Mouse (Mus musculus) kidney, postnatal 14 days (tissue): Measurements from ENCODE around the gene Nepn.
"Not testable (repeated sequence)": the region's sequence is repeated elsewhere in the genome, so short reads cannot be mapped to it uniquely, and the experiment has no call there.

ENCODE experiments used
- DNase-seq: peaks from one replicate; pipeline ENCODE4 v3.0.0; 2022; ENCODE audit warnings: mixed read lengths

Gene Nepn

GRCm38 (mm10) chr10:52388922-52389430, at the start of gene Nepn:
Gene Nepn (plus strand): TSS chr10:52388972.
- no peak for DNase-seq

DNA sequence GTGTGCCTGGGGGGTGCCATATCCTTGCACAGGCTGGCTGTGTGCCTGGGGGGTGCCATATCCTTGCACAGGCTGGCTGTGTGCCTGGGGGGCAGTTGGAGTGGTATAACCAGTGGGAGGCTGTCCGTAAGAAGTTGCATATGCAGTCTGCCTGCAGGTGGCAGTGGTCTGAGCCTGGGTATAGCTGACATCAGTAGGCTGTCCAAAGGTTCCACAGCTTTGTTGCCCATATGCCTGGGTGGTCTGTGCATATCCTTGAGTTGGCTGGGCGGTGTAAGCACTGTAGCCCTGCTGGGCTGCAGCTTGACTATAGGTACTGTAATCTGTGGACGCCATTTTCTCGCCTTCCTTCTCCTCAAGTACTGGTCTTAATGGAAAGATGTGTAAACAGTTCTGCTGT, 45.4 kb upstream of the Nepn start:
- DNase-seq, result not testable (repeated sequence)

DNA sequence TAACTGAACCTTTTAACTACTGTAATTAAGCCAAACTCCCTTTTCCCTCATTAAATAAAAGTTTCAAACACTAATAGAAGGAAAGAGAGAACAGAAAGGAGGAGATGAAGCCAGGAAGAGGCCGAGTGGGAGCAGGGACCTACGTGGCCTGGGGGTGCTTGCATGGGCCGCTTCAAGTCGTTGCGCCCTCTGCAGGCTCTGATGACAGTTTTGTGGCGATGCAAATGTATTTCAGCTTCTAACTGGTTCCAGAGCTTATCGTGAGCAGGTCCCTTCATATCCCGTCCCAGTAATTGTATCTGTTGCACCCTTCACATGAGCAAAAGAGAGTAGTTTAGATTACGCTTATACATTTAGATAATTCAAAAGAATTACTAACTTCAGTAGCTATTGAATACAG, 35.6 kb upstream of the Nepn start:
- no peak for DNase-seq

DNA sequence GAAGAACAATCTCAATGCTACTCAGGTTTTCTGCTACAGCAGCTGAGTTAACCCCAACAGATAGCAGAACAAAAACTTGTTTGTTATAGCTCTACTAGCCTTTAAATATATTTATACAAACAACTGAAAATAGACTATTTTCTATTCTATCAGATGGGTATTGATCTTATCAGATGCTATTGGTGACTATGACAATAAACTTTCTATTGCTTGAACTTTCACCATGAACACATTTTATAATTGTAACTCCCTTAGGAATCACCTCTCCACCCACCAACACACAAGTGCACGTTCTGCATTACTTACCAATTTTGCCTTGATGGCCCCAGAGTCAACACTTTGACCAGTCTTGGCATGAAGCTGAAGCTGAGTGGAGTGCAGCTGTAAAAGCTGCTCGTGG, 30.3 kb upstream of the Nepn start, which contains the start of gene Gm26741:
TSS of gene Gm26741 (plus strand) at position 301 of the 400 bp plus-strand sequence.
- DNase-seq, result no peak

DNA sequence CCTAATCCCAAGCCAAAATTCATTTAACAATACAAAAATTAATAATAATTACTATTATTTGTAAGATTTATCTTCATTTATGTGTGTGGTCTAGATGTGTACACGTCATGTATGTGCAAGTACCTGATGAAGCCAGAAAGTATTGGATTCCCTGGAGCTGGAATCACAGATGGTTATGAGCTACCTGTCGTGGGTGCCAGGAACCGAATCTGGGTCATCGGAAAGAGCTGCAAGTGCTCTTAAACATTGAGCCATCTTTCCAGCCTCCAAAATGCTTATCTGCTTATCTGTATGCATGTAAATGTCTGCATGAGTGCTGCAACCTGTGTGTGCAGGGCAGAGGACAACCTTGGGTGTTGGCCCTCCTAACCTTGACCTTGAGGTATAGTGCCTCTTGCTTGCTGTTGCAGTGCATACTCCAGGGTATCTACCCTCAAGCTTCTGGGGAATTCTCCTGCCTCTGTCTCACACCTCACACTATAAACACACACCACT, 28.5 kb upstream of the Nepn start:
- DNase-seq, result no peak

DNA sequence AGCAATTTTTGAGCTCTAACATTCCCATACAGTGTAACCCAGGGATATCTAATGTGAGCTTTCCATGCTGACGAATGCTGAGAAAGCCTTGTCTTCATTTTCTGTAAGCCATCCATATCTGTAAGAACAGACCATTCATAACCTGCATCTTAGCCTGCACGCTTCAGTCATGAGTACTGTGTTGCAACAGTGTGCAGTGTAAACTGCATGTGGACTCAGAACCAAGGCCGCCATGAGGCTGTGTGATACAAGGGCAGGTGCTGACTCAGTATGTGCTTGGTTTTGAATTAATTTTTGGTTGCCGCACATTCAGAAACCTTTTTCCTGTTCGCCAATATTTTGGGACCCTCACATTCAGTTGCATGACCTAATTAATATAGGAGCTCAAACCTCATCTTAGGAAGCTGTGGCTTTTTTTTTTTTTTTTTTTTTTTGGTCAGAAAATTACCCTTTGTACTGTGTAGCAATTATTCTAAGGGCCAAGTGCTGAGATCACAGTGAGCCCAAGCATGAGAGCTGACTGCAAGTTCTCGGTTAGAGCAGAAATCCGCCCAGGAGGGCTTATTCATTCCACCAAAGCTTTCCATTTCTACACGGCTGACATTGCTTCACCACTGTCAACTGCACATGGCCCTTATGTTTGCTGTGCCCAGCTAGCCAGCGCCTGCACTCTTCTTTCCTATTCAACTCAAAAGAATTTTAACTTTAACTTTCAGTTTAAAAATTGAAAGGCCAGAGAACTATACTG, 27.7 kb upstream of the Nepn start:
- no peak for DNase-seq

GRCm38 (mm10) chr10:52368376-52368775, 20.4 kb upstream of the Nepn start:
- DNase-seq, result no peak

- DNase-seq, result no peak
Observed at GRCm38 (mm10) chr10:52373834-52374233, 14.9 kb upstream of the Nepn start.

DNA sequence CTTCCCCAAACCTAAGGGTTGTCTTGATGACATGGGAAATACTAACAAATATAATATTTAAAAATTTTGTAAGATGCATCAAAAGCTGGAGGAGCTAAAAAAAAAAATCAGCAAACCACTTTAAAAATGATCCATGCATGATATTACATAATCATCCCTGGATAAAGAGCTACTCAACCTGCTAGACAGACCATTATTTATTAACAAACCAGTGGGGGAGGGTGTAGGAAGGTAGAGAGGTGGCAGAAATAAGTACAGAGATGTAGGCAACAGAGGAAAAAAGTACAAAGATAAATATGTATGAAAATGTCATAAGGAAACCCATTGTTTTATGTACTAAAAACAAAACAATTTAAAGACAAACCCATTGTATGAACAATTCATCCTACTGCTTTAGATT, 14.1 kb upstream of the Nepn start:
- no peak for DNase-seq

DNA sequence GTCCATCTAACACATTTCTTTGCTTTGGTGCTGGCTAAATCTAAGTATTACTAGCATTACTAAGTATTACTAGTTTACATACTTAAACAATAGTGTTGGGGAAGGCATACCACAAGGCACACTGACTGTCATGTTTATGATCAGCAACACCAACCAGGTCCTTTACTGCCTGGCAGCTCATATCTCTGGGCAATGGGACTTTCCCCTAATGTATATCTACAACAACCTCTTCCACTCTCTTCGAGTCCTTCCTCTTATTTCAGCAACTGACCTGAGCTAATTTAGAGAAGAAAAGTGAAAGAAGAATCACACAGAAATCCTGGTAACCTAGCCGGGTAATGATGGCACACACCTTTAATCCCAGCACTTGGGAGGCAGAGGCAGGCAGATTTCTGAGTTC, 12.3 kb upstream of the Nepn start:
- no peak for DNase-seq

- DNase-seq, result no peak
Observed at GRCm38 (mm10) chr10:52377813-52378212, 11.0 kb upstream of the Nepn start.

- DNase-seq, result no peak
Observed at GRCm38 (mm10) chr10:52381321-52381801, 7.4 kb upstream of the Nepn start.

DNA sequence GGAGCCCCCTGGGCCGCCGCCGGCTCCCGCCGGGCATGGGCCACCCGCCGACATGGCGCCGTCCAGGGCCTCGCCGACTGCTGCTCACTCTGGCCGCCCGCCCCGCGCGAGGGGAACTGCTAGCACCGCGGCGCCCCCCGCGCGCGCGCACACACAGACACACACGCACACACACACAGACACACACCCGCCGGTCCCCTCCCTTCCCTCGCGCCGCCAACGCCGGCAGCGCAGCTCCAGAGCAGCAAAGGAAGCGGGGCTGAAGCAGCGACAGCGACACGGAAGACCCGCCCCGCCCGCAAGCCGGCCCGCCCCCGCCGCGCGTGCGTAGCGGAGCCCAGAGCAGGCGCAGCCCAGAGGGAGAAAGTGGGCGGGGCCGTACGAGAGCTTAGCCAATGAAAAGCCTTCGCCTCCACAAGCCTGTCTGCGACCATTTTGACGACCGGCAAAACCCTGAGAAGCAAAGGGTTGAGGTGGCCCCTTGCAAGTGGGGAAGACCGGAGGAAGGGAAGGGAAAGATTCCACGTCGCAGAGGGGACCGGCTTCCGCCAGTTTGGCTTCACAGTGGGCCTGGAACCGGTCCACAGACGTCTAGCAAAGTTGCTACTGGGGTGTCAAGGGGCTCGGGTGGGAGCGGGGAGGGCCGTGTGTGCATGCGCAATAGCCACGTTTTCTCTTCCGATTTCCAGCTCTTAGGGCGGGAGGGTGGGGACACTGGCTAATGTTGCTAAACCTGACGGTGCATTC, 6.8 kb upstream of the Nepn start, which contains the start of gene Gopc:
TSS of gene Gopc (minus strand) at position 280 of the 747 bp plus-strand sequence.
- peak; percentile 99 for DNase-seq

- no peak for DNase-seq
Observed at GRCm38 (mm10) chr10:52383022-52383421, 5.8 kb upstream of the Nepn start.

DNA sequence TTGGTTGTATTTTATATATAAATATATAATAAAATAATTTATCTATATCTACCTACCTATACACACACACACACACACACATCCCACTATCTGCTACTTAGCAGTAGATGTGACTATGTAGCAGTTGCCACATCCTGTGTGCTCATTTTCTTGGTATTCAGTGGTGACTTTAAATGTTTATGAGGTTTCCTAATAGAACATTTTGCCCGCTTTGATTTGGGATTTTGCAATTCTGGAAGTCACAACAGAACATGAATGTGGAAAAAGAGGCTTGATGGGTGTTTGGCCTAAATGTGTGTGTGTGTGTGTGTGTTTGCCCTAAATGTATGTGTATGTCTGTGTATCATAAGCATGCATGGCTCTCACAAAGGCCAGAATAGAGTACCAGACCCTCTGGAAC, 5.2 kb upstream of the Nepn start:
- no peak for DNase-seq

- peak; percentile 66 for DNase-seq
Observed at GRCm38 (mm10) chr10:52384823-52385610, 3.8 kb upstream of the Nepn start.

- DNase-seq, result no peak
Observed at GRCm38 (mm10) chr10:52387192-52387591, 1.6 kb upstream of the Nepn start.

- DNase-seq, result no peak
Observed at GRCm38 (mm10) chr10:52389438-52389837, 666 bp downstream of the Nepn start.

DNA sequence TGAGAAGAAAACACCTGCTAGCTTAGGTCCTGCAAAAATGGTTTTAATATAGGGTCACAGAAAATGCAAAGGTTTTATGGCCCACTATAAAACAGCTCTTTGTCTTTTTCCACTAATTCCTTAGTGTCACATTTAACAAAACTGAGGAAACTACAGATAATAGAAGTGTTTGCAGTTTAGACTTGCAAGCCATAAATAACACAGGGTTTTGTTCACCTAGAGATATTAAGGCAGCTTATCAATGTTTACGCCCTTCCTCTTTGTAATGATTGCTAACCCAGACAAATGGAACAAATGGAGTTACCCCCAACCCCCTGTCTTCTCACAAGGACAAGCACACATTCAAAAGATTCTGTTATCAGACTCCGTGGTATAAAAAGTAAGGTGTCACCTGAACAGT, 2.4 kb downstream of the Nepn start:
- no peak for DNase-seq

DNA sequence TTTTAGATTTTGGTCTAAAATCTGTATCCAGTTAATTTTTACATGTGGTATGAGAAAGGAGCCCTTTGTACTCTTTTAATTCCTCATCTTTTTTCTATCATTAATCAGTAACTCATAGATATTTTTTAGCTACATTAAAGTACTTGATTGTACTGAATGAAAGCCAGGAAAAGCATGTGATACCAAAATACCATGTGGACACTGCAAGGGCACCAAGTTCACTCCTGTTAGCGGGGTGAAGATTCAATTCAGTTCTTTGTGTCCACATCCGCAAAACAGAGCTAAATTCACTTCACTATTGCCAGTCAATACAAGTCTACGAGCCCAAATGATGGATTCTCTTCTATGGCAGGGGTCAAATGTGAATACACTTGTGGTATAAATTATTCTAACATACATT, 7.9 kb downstream of the Nepn start:
- peak; percentile 55 for DNase-seq

DNA sequence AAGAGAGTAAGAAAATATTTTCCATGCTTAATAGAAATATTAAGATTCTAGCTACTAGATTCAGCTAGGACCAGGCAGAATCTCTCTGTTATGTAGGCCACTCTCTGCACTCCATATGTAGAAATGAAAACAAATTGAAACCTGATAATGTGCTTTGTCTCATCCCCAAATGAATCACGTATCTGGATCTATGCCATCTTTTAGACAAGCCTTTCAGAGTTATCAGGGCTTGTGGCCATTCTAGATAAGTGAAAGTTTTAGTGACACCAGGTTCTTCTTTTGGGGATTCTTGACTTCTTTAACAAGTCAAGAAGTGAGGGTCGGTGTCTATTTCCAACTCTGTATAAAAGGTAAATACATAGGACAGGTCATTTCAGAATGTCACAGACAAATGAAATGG, 9.9 kb downstream of the Nepn start:
- DNase-seq, result no peak

- no peak for DNase-seq
Observed at GRCm38 (mm10) chr10:52399722-52400121, 10.9 kb downstream of the Nepn start.

- DNase-seq, result no peak
Observed at GRCm38 (mm10) chr10:52405160-52405559, 16.4 kb downstream of the Nepn start.
